Mouse (Mus musculus): ENCODE data around the gene Mmp15.

Mmp15 gene

GRCm38 (mm10) chr8:95352151-95352870, at the start of gene Mmp15:
Gene Mmp15 (plus strand): TSS chr8:95352268.
- DNase-seq (ENCODE audit: low spot score): peak; percentile 6

- peak; percentile 28 for DNase-seq (ENCODE audit: low spot score)
These were observed 49.7 kb upstream of the Mmp15 start for GRCm38 (mm10) chr8:95302410-95302809.

DNA sequence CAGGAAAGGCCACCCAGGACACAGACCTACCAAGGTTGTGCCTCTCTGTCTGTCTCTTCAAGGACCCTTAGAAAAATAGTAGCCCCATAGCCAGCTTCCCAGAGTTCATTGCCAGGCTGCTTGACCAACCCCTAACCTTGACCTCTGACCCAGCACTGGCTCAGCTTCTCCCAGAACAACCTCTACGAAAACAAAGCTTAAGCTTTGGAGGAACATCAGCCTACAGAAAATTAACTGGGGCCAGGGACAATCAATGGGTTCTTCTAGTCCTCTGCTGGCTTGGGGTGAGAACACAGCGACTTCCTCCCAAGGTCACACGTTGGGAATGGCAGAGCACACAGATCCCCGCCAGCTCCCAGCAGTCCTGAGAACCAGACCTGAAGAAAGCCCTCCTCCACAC, 46.5 kb upstream of the Mmp15 start:
- DNase-seq (ENCODE audit: low spot score): no peak

- no peak for DNase-seq (ENCODE audit: low spot score)
These were observed 45.6 kb upstream of the Mmp15 start, which contains the start of gene Cngb1 for GRCm38 (mm10) chr8:95306431-95306830. Gene Cngb1 (minus strand): TSS chr8:95306585.

DNA sequence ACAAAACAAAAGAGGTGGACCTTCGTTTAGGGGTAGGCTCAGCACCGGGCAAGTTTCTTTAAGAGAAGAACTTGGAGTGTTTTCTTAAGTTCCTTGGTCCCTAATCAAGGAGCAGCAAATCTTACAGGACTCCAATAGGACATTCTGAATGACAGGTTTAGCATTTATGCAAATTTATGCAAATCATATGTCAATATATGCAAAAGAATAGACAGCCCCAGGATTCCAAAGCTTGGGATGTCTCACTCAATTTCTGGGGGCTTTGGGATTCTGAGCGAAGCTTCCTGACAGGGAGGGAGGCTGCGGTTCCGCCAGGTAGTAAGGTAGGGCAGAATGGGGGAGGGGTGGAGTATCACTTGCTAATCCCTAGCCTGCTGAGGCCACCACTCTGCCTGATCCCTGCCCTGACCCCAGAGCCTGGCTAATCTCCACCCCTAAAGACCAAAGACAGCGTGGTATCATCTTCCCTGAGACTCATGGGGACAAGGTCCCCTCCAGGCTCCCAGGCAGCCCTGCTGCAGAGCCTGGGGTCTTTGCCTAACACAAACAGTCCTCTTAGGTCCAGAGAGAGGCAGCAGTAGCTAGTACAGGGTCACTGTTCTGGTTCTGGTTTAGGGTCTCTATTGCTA, 41.6 kb upstream of the Mmp15 start, which contains the start of gene Tepp:
TSS of gene Tepp (plus strand) at position 225 of the 629 bp plus-strand sequence.
- DNase-seq (ENCODE audit: low spot score): no peak

- DNase-seq (ENCODE audit: low spot score): no peak
These were observed 39.2 kb upstream of the Mmp15 start for GRCm38 (mm10) chr8:95312836-95313235.

DNA sequence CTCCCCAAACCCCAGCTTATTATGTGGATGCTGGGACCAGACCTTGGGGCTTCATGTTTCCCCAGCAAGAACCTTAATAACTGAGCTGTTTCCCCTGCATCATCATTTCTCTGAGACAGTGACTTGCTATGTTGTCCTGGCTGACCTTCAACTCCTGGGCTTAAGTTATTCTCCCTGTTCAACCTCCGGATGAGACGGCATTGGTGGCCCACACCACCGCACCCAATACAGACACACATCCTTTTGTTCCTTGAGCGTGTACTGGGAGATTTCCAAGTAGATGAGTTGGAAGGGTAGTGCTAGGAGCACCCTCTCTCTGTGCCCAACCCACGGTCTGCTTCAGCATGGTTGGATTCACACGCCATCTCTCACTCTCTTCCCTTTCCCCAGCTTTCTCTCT, 38.2 kb upstream of the Mmp15 start:
- DNase-seq (ENCODE audit: low spot score): no peak

DNA sequence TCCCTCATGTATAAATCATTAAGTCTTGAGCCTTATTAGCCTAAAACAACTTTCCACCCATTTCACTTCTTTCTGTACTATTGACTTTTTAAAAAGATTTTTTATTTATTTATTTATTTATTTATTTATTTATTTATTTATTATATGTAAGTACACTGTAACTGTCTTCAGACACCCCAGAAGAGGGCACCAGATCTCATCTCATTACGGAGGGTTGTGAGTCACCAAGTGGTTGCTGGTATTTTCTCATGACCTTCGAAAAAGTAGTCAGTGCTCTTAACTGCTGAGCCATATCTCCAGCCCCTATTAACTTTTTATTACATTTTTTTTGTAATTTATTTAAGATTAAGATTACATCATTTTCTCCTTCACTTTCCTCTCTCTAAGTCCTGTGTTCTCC, 37.4 kb upstream of the Mmp15 start:
- no peak for DNase-seq (ENCODE audit: low spot score)

DNA sequence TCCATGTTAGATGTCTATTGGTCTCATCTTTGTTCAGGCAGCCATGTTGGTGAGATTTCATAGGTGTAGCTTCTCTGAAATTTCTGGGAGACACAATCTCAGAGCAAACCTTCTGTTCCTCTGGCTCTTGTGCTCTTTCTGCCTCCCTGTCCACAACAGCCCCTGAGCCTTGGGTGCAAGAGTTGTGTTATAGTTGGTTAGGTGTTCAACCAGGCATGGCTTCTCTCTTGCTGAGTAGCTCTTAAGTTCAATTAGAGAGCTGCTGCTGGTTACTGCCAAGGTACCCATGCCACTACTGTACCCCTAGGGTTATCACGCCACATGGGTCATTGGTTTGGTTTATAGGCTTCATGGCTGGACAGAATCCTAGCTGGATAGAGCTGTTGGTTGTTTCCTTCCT, 36.7 kb upstream of the Mmp15 start:
- no peak for DNase-seq (ENCODE audit: low spot score)

GRCm38 (mm10) chr8:95320224-95321139, 31.6 kb upstream of the Mmp15 start:
- peak; percentile 79 for DNase-seq (ENCODE audit: low spot score)

- no peak for DNase-seq (ENCODE audit: low spot score)
These were observed 28.9 kb upstream of the Mmp15 start for GRCm38 (mm10) chr8:95323201-95323600.

DNA sequence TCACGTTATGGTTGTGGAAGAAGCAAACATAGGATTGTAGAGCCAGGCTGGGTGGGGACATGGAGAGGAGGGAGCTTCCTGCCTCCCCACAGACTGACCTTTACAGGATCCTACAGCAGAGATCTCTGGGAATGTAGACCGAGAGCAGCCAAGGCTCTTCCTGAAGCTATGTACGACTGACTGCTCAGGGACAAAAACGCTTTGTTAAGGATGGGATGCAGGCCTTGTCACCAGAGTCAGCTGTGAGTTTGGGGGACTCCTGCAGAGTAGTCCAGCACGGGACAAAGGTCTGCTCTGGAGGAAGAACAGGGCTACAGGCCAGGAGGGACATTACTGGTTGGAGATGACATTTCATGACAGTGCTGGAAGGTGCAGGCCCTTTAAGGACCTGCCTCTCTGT, 27.4 kb upstream of the Mmp15 start:
- DNase-seq (ENCODE audit: low spot score): no peak

GRCm38 (mm10) chr8:95326822-95327221, 25.2 kb upstream of the Mmp15 start:
- DNase-seq (ENCODE audit: low spot score): no peak

- DNase-seq (ENCODE audit: low spot score): no peak
These were observed 24.1 kb upstream of the Mmp15 start for GRCm38 (mm10) chr8:95327866-95328465.

DNA sequence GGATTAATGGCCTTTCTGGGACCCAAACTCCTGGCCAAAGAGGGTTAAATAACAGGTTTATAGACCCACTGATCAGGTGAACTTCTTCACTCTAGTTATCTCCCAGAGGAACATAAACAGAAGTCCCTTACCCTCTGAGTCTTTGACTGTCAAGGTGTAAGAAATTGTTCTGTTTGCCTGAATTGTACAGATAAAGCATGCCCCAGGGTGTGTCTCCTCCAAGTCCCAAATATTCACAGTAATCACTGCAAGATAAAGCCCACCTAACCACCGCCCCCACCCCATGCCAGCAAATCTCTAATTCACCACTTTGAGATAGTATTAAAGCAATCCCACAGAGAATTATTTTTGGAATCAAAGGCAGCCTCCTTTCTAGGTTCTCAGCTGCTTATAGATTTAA, 21.7 kb upstream of the Mmp15 start:
- DNase-seq (ENCODE audit: low spot score): no peak

DNA sequence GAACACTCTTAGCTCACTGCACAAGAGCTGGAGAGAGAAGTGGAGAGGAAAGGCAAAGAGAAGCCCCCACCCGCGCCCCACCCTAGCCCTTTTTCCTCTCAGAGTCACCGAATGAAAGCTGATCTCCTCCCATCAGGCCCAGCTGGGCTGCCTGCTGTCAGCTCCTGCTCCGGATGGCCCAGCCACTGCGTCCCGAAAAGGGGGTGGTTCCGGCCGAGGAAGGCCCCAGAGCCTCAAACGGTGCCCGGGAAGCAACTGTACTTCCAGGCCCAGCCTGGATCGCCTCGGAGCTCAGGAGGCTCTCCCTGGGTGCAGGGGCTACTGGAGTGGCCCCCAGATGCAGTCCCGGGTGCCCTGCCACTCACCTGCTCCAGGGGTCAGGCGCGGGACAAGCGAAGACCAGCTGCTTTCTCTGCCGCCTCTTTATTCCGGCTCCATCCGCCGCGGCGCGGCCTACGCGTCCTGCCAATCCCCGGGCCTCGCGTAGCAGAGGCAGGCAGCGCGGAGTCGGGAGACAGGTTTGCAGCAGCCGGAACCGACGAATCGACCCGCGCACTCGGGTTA, 20.8 kb upstream of the Mmp15 start:
- no peak for DNase-seq (ENCODE audit: low spot score)

DNA sequence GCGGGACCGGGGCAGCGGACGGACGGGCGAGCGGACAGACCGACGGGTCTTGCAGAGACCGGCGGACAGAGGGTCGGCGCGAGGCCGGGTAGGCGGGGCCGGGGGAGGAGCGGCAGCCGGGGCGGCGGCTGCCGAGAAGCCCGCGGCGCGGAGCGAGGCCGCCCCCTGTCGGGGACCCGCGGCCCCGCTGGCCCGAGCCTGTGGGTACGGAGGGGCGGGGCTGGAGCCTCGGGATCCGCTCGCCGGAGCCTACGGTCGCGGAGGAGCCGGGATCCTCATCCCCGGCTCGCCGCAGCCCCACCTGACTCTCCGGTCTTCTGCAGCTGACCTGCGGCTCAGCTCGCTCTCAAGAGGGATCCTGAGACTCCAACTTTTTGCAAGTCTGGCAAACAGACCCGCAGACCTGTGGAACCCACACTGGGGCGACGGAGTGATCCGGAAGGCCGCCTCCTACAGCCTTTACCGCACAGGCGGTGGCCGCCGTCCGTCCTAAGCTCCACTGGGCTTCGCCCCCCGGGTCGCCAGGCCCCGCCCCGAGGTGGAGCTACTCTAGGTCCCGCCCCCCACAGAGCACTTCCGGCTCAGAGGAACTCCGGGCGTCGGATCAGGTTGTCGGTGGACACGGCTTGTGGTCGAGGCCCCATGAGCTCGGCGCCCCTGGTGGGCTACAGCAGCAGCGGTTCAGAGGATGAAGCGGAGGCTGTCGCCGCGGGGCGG, 20.2 kb upstream of the Mmp15 start, which contains the start of the genes Zfp319 and Usb1:
TSS of gene Zfp319 (minus strand) at position 231 of the 717 bp plus-strand sequence.
TSS of gene Usb1 (plus strand) at position 565 of the 717 bp plus-strand sequence.
- peak; percentile 95 for DNase-seq (ENCODE audit: low spot score)

DNA sequence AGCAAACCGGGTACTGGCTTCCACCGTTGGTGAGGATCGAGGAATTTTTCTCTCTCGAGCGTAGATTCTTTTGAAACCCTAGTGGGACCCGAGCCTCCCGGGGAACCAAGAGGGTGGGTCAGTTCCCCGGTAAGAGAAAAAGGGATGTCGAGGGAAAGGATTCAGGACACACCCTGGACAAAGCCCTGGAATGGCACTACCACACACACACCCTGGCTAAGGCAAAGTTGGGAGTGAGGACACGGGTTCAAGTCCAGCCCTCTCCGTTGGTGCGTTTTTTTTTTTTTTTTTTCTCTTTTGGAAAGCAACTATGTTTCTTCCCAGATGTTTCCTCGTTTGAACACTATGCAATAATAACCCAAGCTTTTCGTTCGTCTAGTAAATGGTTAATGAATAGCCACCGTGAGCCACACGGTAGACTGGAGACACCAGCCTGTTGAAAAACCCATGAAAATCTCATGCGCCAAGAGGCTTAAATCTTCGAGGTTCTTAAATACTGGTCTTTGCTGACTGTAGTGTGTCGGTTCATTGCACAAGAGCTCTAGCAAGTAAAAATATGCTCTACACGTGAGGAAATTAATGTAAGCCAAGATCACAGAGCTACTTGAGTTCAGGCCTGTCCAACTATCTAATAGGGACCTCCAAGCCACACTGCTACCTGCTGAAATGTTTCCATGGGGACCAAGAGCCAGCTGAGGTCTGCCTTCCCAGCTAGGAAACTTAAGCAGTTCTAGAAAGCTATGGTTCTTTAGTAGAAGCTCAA, 19.4 kb upstream of the Mmp15 start:
- no peak for DNase-seq (ENCODE audit: low spot score)

DNA sequence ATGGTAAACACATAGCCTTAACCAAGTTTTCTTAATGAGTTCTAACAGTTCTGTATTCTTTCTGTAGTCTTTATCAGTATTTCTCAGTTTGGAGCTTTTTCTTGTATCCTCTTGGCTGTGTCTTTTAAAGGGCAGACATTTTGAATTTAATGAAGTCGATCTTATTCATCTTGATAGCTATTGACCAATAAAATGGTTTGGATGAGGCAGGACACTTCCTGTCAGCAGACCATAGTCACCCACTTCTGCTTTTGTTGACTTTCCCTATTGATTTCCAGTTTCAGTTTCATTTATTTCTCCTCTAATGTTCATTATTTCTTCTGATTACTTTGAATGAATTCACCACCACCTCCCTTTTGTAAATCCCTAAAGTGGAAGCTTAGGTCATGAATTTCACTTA, 16.4 kb upstream of the Mmp15 start:
- DNase-seq (ENCODE audit: low spot score): no peak

DNA sequence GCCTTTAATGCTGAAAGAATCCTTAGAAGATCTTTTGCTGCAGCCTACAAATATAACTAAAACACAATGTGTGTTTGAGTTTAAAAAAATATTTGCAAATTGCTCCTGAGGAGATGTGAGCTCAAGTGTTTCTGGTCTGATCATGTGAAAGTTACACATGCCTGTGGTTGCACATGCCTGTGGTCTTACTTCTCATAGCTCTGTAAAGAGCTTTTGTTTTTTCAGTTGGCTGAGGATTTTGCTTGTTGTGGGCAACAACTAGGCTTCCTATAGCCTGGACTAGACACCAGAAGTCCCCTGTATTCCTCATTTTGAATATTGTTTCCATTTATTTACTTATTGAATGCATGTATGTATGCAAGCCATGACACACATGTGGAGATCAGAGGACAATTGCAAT, 15.7 kb upstream of the Mmp15 start:
- DNase-seq (ENCODE audit: low spot score): no peak

Data from T-cell, adult 2 months (primary cell).